Mouse (Mus musculus): Measurements from ENCODE around the gene Ptrh1.

GRCm38 (mm10) chr2:32784048-32784681 lies 8.6 kb downstream of the Ptrh1 start, which contains the start of gene Cfap157:
- no peak for TF ChIP-seq CTCF (IDR thresholded peaks at IDR 0.05; ENCODE audit: control insufficient read depth, insufficient read depth, insufficient read length)
- TF ChIP-seq MAX (IDR thresholded peaks at IDR 0.05): no peak
- no peak for TF ChIP-seq CEBPB (IDR thresholded peaks at IDR 0.05; ENCODE audit: low read depth)
- no peak for TF ChIP-seq USF1 (IDR thresholded peaks at IDR 0.05; ENCODE audit: low read depth)
- TF ChIP-seq FOSL1 (IDR thresholded peaks at IDR 0.05; ENCODE audit: insufficient read depth, low read length, poor library complexity, severe bottlenecking): no peak
